Mouse (Mus musculus): ENCODE data around the gene Slc22a8. TPM values are rescaled to one million over a fixed set of nuclear protein-coding genes. Genes with fewer than 3 reads are reported as not detected.

Gene Slc22a8
- total RNA-seq, 2 experiments from 2014 or later, result 11.9 to 14.0 TPM

GRCm38 (mm10) chr19:8594518-8594917 is 3.5 kb downstream of the Slc22a8 start:
- no peak for DNase-seq (ENCODE audit: low spot score in 2 of 2)

- DNase-seq (ENCODE audit: low spot score in 2 of 2), result no peak
Observed at GRCm38 (mm10) chr19:8597269-8597668, 6.2 kb downstream of the Slc22a8 start.

GRCm38 (mm10) chr19:8599229-8599628 is 8.2 kb downstream of the Slc22a8 start:
- DNase-seq (ENCODE audit: low spot score in 2 of 2), result no peak

- DNase-seq (ENCODE audit: low spot score in 2 of 2), result no peak
Observed at GRCm38 (mm10) chr19:8601922-8602321, 10.9 kb downstream of the Slc22a8 start.

GRCm38 (mm10) chr19:8602914-8603313 is 11.9 kb downstream of the Slc22a8 start:
- DNase-seq (ENCODE audit: low spot score in 2 of 2), result no peak

- DNase-seq (ENCODE audit: low spot score in 2 of 2), result no peak
Observed at GRCm38 (mm10) chr19:8604536-8605240, 13.6 kb downstream of the Slc22a8 start.

GRCm38 (mm10) chr19:8605241-8605558 is 14.1 kb downstream of the Slc22a8 start:
- DNase-seq (ENCODE audit: low spot score in 2 of 2), result no peak

GRCm38 (mm10) chr19:8611358-8612123 is 20.5 kb downstream of the Slc22a8 start:
- DNase-seq (ENCODE audit: low spot score in 2 of 2), result no peak

GRCm38 (mm10) chr19:8613111-8613510 is 22.1 kb downstream of the Slc22a8 start:
- no peak for DNase-seq (ENCODE audit: low spot score in 2 of 2)

GRCm38 (mm10) chr19:8614343-8614742 is 23.3 kb downstream of the Slc22a8 start:
- no peak for DNase-seq (ENCODE audit: low spot score in 2 of 2)

- no peak for DNase-seq (ENCODE audit: low spot score in 2 of 2)
Observed at GRCm38 (mm10) chr19:8616314-8616713, 25.3 kb downstream of the Slc22a8 start.

- DNase-seq (ENCODE audit: low spot score in 2 of 2), result no peak
Observed at GRCm38 (mm10) chr19:8617904-8618303, 26.9 kb downstream of the Slc22a8 start, which contains the start of gene Slc22a6. Gene Slc22a6 (plus strand): TSS chr19:8618039.

- no peak for DNase-seq (ENCODE audit: low spot score in 2 of 2)
Observed at GRCm38 (mm10) chr19:8621098-8621497, 30.0 kb downstream of the Slc22a8 start.

- DNase-seq (ENCODE audit: low spot score in 2 of 2), result no peak
Observed at GRCm38 (mm10) chr19:8630249-8630648, 39.2 kb downstream of the Slc22a8 start.

GRCm38 (mm10) chr19:8630826-8631225 is 39.8 kb downstream of the Slc22a8 start:
- DNase-seq (ENCODE audit: low spot score in 2 of 2), result no peak

- DNase-seq (ENCODE audit: low spot score in 2 of 2), result no peak
Observed at GRCm38 (mm10) chr19:8632029-8632428, 41.0 kb downstream of the Slc22a8 start.

GRCm38 (mm10) chr19:8642086-8642485 is 51.0 kb downstream of the Slc22a8 start:
- no peak for DNase-seq (ENCODE audit: low spot score in 2 of 2)

GRCm38 (mm10) chr19:8646393-8646792 is 55.3 kb downstream of the Slc22a8 start:
- DNase-seq (ENCODE audit: low spot score in 2 of 2), result no peak

- DNase-seq (ENCODE audit: low spot score in 2 of 2), result no peak
Observed at GRCm38 (mm10) chr19:8655833-8656232, 64.8 kb downstream of the Slc22a8 start.

GRCm38 (mm10) chr19:8656341-8656740 is 65.3 kb downstream of the Slc22a8 start:
- no peak for DNase-seq (ENCODE audit: low spot score in 2 of 2)

All from left cerebral cortex, adult 18-20 months (tissue).